Mouse (Mus musculus): Measurements from ENCODE around the gene Gm7029. TPM values are rescaled to one million over a fixed set of nuclear protein-coding genes. Genes with fewer than 3 reads are reported as not detected.
"Not testable (repeated sequence)": the region's sequence is repeated elsewhere in the genome, so short reads cannot be mapped to it uniquely, and the experiment has no call there.

Gm7029 gene
- total and polyA plus RNA-seq, 2 experiments from 2014 or later: not detected

DNA sequence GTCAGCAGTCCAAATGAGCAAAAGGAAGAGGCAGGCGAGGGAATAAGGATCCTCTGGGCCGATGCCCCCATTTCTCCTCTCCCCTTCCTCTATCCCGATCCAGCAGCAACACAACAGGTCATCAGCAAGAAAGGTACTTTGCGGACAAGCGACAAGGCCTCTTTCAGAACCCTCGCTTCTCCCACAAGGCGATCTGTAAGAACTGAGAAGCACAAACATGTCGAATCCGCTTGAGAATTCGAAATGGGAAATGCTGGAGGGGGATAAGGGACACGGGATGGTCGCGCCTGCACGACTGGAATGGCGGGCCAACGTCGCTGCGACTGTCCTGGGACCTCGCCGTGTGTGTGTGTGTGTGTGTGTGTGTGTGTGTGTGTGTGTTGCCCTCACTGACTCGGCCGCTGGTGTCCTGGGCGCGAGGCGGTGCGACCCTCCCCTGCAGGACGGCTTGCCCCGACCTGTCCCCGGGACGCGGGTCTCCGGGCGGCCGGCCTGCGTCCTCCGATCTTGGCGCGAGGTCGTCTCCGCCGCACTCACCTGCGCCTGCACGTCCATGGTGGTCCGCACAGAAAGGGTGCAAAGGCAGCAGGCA is 16.4 kb downstream of the Gm7029 start:
- Histone ChIP-seq H3K27ac (ENCODE audit: low read depth) (peak overlapping the region; percentile 59; the same call in 1 of the 2 replicates), H3K9ac (replicated peaks; ENCODE audit: low read depth, low read length) (peak overlapping the region; percentile 63), H3K4me2 (ENCODE audit: low read depth, low read length) (peak overlapping the region; percentile 74), H3K4me3 (ENCODE audit: low read depth, low read length) (peak overlapping the region; percentile 77)
- H3K9me3 ChIP-seq (replicated peaks; ENCODE audit: control insufficient read depth, low read length); H3K4me1 ChIP-seq (ENCODE audit: control insufficient read depth, insufficient read depth); H3K27me3 ChIP-seq (ENCODE audit: control insufficient read depth, insufficient read depth, low read length); H3K36me3 ChIP-seq (replicated peaks; ENCODE audit: control insufficient read depth, insufficient read depth, low read length); DNase-seq (ENCODE audit: low spot score): not testable (repeated sequence)
- ATAC-seq (ENCODE audit: insufficient read depth, low read depth): peak; percentile 13
- under 1% methylated on average over 38 of the region's 44 CpGs for WGBS

DNA sequence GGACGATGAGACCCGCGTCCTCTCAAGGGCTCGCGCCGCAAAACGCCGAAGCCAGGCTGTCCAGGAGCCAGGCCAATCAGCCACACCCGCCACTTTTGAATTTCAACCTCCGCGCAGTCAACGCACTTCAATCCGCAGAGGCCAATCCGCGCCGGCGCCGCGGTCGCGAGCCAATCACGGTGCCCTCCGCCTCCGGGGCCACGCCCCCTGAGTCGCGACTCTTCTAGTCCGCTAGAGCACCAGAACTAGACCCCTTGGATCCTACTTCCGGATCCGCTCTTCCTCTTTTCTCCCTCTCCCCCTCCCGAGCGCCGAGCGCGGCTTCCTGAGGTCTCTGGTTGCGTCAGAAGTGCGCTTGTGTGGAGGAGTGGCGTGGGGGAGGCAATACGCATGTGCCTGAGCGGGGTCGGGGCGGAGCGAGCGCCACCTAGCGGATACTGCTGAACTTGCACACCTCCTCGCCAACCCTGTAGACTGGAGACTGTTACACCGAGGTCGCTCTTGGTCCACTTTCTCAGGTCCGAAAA is 17.0 kb downstream of the Gm7029 start, which contains the start of gene Kifc1:
TSS of gene Kifc1 (minus strand) at position 129 of the 527 bp plus-strand sequence.
- under 1% methylated on average over 49 of the region's 49 CpGs for WGBS
- Histone ChIP-seq H3K36me3 (replicated peaks; ENCODE audit: control insufficient read depth, insufficient read depth, low read length) (peaks cover 7% of the 10 kb centered on the region; the same call in 1 of the 2 replicates), H3K9me3 (replicated peaks; ENCODE audit: control insufficient read depth, low read length) (no peaks in the 10 kb centered on the region), H3K4me1 (ENCODE audit: control insufficient read depth, insufficient read depth) (peaks cover 9% of the 10 kb centered on the region), H3K27ac (ENCODE audit: low read depth) (peak within 1 kb of the TSS; percentile 59; the same call in 1 of the 2 replicates), H3K4me3 (ENCODE audit: low read depth, low read length) (peak within 1 kb of the TSS; percentile 77), H3K9ac (replicated peaks; ENCODE audit: low read depth, low read length) (peak within 1 kb of the TSS; percentile 63), H3K27me3 (ENCODE audit: control insufficient read depth, insufficient read depth, low read length) (no peaks in the 10 kb centered on the region), H3K4me2 (ENCODE audit: low read depth, low read length) (peak within 1 kb of the TSS; percentile 74)
- DNase-seq (ENCODE audit: low spot score): peak; percentile 98
- peak; percentile 86 for TF ChIP-seq EP300 (IDR thresholded peaks at IDR 0.05; ENCODE audit: low read depth)
- peak; percentile 99 for TF ChIP-seq CTCF (IDR thresholded peaks at IDR 0.05; ENCODE audit: low read depth)
- ATAC-seq (ENCODE audit: insufficient read depth, low read depth): peak; percentile 99

- H3K4me1 ChIP-seq (ENCODE audit: control insufficient read depth, insufficient read depth): peaks cover 9% of the 10 kb centered on the region
- H3K27ac ChIP-seq (ENCODE audit: low read depth): no peak overlapping the region
- no peaks in the 10 kb centered on the region for H3K27me3 ChIP-seq (ENCODE audit: control insufficient read depth, insufficient read depth, low read length)
- H3K36me3 ChIP-seq (replicated peaks; ENCODE audit: control insufficient read depth, insufficient read depth, low read length): peaks cover under 1% of the 10 kb centered on the region; the same call in 1 of the 2 replicates
- no peak overlapping the region for H3K4me3 ChIP-seq (ENCODE audit: low read depth, low read length)
- H3K4me2 ChIP-seq (ENCODE audit: low read depth, low read length): no peak overlapping the region
- no peak for ATAC-seq (ENCODE audit: insufficient read depth, low read depth)
- DNase-seq (ENCODE audit: low spot score): no peak
- H3K9ac ChIP-seq (replicated peaks; ENCODE audit: low read depth, low read length): no peak overlapping the region
- 61% methylated on average over 2 of the region's 2 CpGs for WGBS
- no peaks in the 10 kb centered on the region for H3K9me3 ChIP-seq (replicated peaks; ENCODE audit: control insufficient read depth, low read length)
- TF ChIP-seq EP300 (IDR thresholded peaks at IDR 0.05; ENCODE audit: low read depth): no peak
- no peak for TF ChIP-seq CTCF (IDR thresholded peaks at IDR 0.05; ENCODE audit: low read depth)
Measured at GRCm38 (mm10) chr17:33891357-33891756, 17.7 kb downstream of the Gm7029 start.

DNA sequence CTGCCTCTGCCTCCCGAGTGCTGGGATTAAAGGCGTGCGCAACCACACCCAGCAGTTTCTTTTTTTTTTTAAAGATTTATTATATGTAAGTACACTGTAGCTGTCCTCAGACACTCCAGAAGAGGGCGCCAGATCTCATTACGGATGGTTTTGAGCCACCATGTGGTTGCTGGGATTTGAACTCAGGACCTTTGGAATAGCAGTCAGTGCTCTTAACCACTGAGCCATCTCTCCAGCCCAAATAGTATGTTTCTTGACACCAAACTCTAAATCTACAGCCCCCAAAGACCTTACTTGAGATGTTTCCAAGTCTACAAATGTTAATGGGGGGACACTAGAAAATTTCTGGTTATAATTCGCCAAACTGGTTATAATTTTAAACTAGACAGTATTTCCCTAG is 18.3 kb downstream of the Gm7029 start:
- H3K4me2 ChIP-seq (ENCODE audit: low read depth, low read length); DNase-seq (ENCODE audit: low spot score); H3K4me1 ChIP-seq (ENCODE audit: control insufficient read depth, insufficient read depth); H3K27ac ChIP-seq (ENCODE audit: low read depth); H3K9me3 ChIP-seq (replicated peaks; ENCODE audit: control insufficient read depth, low read length); H3K27me3 ChIP-seq (ENCODE audit: control insufficient read depth, insufficient read depth, low read length); H3K9ac ChIP-seq (replicated peaks; ENCODE audit: low read depth, low read length); H3K4me3 ChIP-seq (ENCODE audit: low read depth, low read length); ATAC-seq (ENCODE audit: insufficient read depth, low read depth); H3K36me3 ChIP-seq (replicated peaks; ENCODE audit: control insufficient read depth, insufficient read depth, low read length): not testable (repeated sequence)
- WGBS: 64% methylated on average over 6 of the region's 6 CpGs

DNA sequence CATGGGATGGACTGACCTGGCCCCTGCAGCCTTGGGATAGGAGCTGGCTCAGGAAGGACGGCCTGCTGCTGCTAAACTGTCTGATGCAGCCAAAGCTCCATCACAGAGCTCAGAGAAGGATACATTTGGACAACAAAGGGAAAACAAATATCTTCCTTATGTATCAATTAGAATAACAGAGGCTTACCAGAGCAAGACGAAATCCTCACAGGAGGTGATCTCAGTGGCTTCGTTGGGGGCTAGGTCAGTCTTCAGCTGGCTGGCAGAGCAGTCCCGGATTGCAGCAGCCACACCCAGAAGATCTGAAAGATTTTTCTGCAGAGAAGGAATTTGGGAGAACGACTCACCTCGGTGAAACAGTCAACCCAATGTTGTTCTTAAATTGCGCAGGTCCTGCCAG is 18.8 kb downstream of the Gm7029 start:
- Histone ChIP-seq H3K27me3 (ENCODE audit: control insufficient read depth, insufficient read depth, low read length) (no peaks in the 10 kb centered on the region), H3K9ac (replicated peaks; ENCODE audit: low read depth, low read length) (no peak overlapping the region), H3K9me3 (replicated peaks; ENCODE audit: control insufficient read depth, low read length) (no peaks in the 10 kb centered on the region), H3K4me3 (ENCODE audit: low read depth, low read length) (no peak overlapping the region), H3K4me1 (ENCODE audit: control insufficient read depth, insufficient read depth) (peaks cover 9% of the 10 kb centered on the region), H3K27ac (ENCODE audit: low read depth) (no peak overlapping the region), H3K36me3 (replicated peaks; ENCODE audit: control insufficient read depth, insufficient read depth, low read length) (no peaks in the 10 kb centered on the region), H3K4me2 (ENCODE audit: low read depth, low read length) (no peak overlapping the region)
- ATAC-seq (ENCODE audit: insufficient read depth, low read depth) (no peak), DNase-seq (ENCODE audit: low spot score) (no peak)
- WGBS: 35% methylated on average over 7 of the region's 7 CpGs
- TF ChIP-seq EP300 (IDR thresholded peaks at IDR 0.05; ENCODE audit: low read depth): no peak
- TF ChIP-seq CTCF (IDR thresholded peaks at IDR 0.05; ENCODE audit: low read depth): no peak

DNA sequence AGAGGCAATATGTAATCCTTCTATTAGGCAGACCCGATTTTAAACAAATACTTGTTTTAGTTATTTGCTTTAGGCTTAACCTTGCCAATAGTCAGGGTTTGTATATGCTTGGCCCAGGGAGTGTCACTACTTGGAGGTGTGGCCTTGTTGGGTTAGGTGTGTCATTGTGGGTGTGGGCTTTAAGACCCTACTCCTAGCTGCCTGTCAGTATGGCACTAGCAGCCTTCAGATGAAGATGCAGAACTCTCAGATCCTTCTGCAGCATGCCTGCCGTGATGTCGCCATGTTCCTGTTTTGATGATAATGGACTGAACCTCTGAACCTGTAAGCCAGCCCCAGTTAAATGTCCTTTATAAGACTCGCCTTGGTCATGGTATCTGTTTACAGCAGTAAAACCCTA is 19.4 kb downstream of the Gm7029 start:
- not testable (repeated sequence) for H3K4me1 ChIP-seq (ENCODE audit: control insufficient read depth, insufficient read depth); DNase-seq (ENCODE audit: low spot score); ATAC-seq (ENCODE audit: insufficient read depth, low read depth); H3K9me3 ChIP-seq (replicated peaks; ENCODE audit: control insufficient read depth, low read length); H3K4me3 ChIP-seq (ENCODE audit: low read depth, low read length); H3K4me2 ChIP-seq (ENCODE audit: low read depth, low read length); H3K27ac ChIP-seq (ENCODE audit: low read depth); H3K36me3 ChIP-seq (replicated peaks; ENCODE audit: control insufficient read depth, insufficient read depth, low read length); H3K9ac ChIP-seq (replicated peaks; ENCODE audit: low read depth, low read length); H3K27me3 ChIP-seq (ENCODE audit: control insufficient read depth, insufficient read depth, low read length)
- 70% methylated on average over 4 of the region's 4 CpGs for WGBS

Data from heart, postnatal 0 days (tissue).